Mouse (Mus musculus) B cell, adult 67 days (primary cell): ENCODE measurements around the gene Stag3. TPM values are rescaled to one million over a fixed set of nuclear protein-coding genes. Genes with fewer than 3 reads are reported as not detected.

ENCODE experiments used
- total RNA-seq, 2 experiments: library from RNA; stranded (reverse); gene quantifications; 4 replicates each; pipeline ENCODE4 v1.2.4; 2023

Stag3 gene
- total RNA-seq = not detected

DNA sequence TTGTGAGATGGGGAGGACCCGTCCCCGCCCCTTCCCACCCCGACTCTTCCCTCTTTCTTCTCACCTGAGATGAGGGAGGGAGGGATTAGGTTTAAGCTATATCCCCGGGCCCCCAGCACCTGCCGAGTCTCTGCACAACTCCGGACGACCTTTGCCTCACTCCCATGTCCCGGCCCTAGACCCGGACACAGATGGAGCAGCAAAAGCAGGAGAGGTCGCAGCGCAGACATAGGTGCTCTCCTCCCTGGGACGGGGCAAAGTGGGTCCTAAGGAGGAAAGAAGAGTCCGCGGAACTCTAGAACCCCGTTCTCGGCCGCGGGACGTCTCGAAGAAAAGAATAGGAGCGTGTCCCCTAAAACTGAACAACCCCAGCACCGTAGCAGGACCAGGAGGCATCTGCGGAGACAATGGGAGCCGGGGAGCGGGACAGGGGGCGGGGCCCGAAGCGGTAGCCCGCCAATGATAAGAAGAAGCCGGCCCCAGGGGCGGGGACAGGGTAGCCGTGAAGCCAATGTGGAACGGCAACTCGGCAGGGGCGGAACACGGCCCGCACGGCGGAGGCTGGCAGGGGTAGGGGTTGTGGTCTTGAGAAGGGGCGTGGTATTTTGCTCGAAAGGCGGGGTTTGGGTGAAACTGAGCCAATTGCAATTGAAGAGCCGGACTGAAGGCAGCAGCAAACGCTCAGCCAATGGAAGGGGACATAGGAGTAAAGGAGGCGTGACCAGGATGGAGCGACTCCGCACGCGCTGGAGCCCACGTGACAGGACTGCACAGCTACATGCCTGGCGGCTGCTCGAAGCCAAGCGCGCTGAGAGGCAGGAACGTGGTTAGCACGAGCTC is at the start of gene Stag3, which contains the start of the genes Gm43720 and Gpc2:
TSS of gene Stag3 (plus strand) at position 656 of the 840 bp plus-strand sequence.
TSS of gene Gm43720 (minus strand) at position 374 of the 840 bp plus-strand sequence.
TSS of gene Gpc2 (minus strand) at position 421 of the 840 bp plus-strand sequence.

DNA sequence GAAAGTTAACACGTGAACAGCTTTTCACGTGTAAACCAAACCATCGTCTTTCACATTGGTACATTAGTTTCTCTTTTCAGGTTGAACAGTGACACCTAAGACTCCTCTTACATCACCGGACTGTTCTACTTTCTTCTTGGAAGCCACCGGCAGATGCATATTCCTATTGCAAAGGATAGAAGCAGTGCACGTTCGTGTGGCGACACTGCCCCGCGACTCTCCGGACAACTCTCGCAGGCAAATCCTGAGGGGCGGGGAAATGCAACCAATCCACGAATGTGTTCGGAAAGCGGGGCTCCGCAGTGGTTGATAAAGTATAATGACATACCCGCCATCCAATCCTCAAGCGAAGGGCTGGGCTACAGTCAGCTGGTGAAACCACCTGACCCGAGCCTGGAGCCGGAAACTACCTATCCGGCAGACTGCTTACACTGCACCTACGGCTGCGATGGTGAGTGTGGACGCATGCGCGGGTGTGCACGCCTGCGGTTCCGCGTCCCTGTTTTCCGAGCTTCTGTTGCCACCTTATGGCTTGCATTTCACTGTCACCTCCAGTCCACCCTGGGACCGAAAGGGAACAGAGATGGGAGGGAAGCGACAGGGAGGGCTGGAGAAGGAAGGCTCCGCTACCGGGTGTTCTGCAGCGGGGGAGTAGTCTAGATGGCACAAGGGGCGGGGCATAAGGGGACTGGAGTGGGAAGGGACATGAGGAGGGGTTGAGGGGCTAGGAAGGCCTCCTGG is 24.5 kb upstream of the Stag3 start, which contains the start of gene Lamtor4:
TSS of gene Lamtor4 (plus strand) at position 130 of the 741 bp plus-strand sequence.

DNA sequence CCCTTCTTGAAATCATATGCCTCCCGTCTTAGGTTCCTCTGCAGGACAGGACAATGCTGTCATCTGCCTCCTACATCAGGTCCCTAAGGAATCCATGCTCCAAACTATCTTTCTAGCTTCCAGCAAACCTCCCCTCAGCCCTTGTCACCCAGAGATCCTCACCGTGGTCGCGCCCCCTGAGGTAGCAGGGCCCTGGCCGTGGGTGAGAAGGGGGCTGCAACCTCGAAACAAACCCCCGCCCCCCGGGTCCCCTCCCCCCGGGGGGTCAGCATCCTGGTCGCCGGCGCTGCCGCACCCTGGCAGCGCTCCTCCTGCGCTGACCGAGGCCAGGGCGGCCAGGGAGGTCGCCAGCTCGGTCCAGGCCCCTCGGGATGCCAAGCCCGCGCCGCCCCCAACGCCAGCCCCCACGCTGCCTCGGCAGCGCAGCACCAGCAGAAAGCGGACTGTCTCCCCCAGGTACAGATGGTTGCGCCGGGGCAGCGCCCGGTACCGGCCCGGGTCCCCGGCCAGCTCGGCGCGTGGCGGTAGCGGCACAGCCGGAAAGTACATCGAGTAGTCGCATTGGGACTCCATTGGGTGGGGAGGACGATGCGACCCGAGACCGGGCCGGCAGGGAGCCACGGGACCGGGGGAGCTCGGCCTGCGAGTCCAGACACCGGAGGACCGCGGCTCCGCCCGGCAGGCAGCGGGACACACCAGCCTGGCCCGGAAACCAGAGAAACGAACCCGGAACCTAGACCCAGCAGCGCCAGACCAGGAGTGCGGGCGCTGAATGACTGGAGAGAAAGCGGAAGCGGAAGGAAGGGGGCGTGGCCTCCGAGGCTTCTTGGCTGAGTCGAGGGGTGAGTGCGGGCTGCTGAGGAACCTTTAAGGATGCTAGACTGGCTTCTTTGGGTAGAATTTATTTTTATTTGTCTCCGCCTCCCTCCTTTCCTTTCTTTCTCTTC is 16.5 kb upstream of the Stag3 start, which contains the start of gene BC037034:
TSS of gene BC037034 (minus strand) at position 774 of the 947 bp plus-strand sequence.

DNA sequence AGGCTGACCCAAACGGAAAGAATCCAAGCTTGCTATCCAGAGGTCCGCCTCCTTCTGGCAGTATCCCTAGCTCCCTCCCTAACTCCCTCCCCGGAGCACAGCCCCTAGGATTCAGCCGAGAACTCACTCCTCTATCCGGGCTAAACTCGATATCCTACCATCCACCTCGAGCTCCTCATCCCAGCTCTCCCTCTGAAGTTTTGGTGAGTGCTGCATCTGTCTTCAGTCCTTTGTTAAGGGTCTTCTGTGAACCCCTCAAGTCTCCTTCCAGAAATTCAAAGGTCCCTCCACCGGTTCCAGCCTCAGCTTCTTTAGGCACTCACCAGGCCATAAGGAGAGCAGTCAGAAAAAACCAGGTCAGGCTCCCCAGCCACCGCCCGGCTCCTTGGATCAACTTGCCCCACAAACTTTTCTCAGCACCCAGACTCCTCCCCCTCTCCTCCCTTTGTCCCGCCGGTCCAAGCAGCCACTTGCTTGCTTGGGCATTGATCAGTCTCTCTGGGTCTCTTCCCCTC is 7.6 kb upstream of the Stag3 start, which contains the start of gene Gal3st4:
TSS of gene Gal3st4 (minus strand) at position 432 of the 515 bp plus-strand sequence.

DNA sequence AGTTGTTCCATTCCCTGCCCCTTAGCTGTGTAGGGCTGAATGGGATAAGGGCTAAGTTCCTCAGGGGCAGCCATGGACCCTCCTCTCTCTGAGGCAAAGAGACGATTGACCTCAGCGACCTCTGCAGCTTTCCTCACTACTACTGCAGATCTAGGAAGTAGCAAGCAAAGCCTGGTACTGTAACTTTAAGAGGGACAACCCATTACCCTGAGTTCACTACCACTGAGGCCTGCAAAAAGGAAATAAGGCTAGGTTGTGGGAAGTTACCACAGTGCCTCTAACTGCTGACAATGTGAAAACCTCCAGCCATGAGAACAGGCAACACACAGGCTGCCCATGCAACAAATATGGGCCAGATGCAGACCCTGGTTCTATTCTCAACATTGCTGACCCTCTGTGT is 61.6 kb downstream of the Stag3 start, which contains the start of gene Pvrig:
TSS of gene Pvrig (plus strand) at position 301 of the 400 bp plus-strand sequence.

Other genes with a start within 250 kb of the Stag3 start
- not detected for gene Smok3c, start 227.0 kb upstream of the Stag3 start, total RNA-seq
- gene Zkscan1, start 195.2 kb upstream of the Stag3 start, total RNA-seq = 10 to 100 TPM; 16.3 to 21.6 TPM
- gene Zscan21, start 163.3 kb upstream of the Stag3 start, total RNA-seq = 10 to 100 TPM; 10.1 to 14.2 TPM
- gene Zfp113, start 124.5 kb upstream of the Stag3 start, total RNA-seq = 10 to 100 TPM in 1 of 2 experiments, 1 to 10 TPM in 1; 9.9 to 13.8 TPM
- 10 to 100 TPM; 51.4 to 60.2 TPM for gene Cops6, start 119.2 kb upstream of the Stag3 start, total RNA-seq
- gene Ap4m1, start 108.2 kb upstream of the Stag3 start, total RNA-seq = 10 to 100 TPM; 34.1 to 40.9 TPM
- 10 to 100 TPM; 56.1 to 60.8 TPM for gene Mcm7, start 107.8 kb upstream of the Stag3 start, total RNA-seq
- gene Taf6, start 92.8 kb upstream of the Stag3 start, total RNA-seq = 10 to 100 TPM; 34.8 to 37.7 TPM
- 10 to 100 TPM; 15.8 to 21.7 TPM for gene Cnpy4, start 92.8 kb upstream of the Stag3 start, total RNA-seq
- gene Mblac1, start 85.9 kb upstream of the Stag3 start, total RNA-seq = 1 to 10 TPM; 1.6 to 2.4 TPM
- gene Nxpe5, start 54.3 kb upstream of the Stag3 start, total RNA-seq = under 1 TPM in 1 of 2 experiments, not detected in 1; 0.23 TPM
- gene Lamtor4, start 24.8 kb upstream of the Stag3 start, total RNA-seq = 10 to 100 TPM; 41.9 to 45.1 TPM
- 10 to 100 TPM; 64.9 to 65.9 TPM for gene BC037034, start 16.2 kb upstream of the Stag3 start, total RNA-seq
- gene Gal3st4, start 7.4 kb upstream of the Stag3 start, total RNA-seq = not detected
- gene Gm43720, start 282 bp upstream of the Stag3 start, total RNA-seq = not detected
- 1 to 10 TPM; 2.9 to 4.0 TPM for gene Gpc2, start 235 bp upstream of the Stag3 start, total RNA-seq
- 1 to 10 TPM in 1 of 2 experiments, not detected in 1; 1.0 TPM for gene Pvrig, start 61.7 kb downstream of the Stag3 start, total RNA-seq
- 10 to 100 TPM; 22.5 to 25.2 TPM for gene Zfp157, start 161.2 kb downstream of the Stag3 start, total RNA-seq